Mouse (Mus musculus): ENCODE measurements around the gene Zyx. TPM values are rescaled to one million over a fixed set of nuclear protein-coding genes. Genes with fewer than 3 reads are reported as not detected.

Gene Zyx
- polyA plus RNA-seq, 1 experiment, result 222 TPM

GRCm38 (mm10) chr6:42397041-42397657 is 47.7 kb downstream of the Zyx start:
- Histone ChIP-seq H3K27ac (ENCODE audit: insufficient read depth, low read depth, low read length) (0 out of 2 replicates have a peak overlapping the region, but pooled peaks have one; percentile 2), H3K36me3 (ENCODE audit: control insufficient read depth, insufficient read depth, low read length) (no peaks in the 10 kb centered on the region), H3K27me3 (ENCODE audit: control insufficient read depth, insufficient read depth, low read length) (no peaks in the 10 kb centered on the region), H3K4me1 (ENCODE audit: control insufficient read depth, insufficient read depth, insufficient read length, low read length) (no peaks in the 10 kb centered on the region), H3K4me3 (ENCODE audit: low read depth, low read length) (no peak overlapping the region)
- TF ChIP-seq CTCF (IDR thresholded peaks at IDR 0.05; ENCODE audit: extremely low read depth, insufficient read length, insufficient replicate concordance, low read depth, low read length) (no peak), POLR2A (IDR thresholded peaks at IDR 0.05; ENCODE audit: low read depth, low read length) (no peak)
- 44% methylated on average over 3 of the region's 3 CpGs for WGBS

DNA sequence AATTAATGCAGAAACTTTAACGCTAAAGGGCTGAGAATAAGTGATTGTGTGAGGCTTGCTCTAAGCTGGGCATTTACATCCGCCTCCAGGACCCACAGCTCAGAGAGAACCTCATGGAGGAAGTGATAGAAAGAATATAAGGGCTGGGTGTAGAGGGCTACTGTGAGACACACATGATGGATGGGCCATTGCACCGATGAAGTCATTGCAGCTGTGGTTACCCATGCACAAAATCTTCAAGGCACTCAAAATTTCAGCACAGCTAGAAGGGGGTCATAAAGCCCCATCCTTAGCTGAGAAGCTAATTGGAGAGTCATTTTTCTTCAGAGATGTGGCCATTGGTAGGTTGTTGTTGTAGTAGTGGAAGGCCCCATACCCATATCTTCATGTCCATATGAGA is 48.9 kb downstream of the Zyx start:
- Histone ChIP-seq H3K27me3 (ENCODE audit: control insufficient read depth, insufficient read depth, low read length) (no peaks in the 10 kb centered on the region), H3K4me3 (ENCODE audit: low read depth, low read length) (no peak overlapping the region), H3K27ac (ENCODE audit: insufficient read depth, low read depth, low read length) (no peak overlapping the region), H3K36me3 (ENCODE audit: control insufficient read depth, insufficient read depth, low read length) (no peaks in the 10 kb centered on the region), H3K4me1 (ENCODE audit: control insufficient read depth, insufficient read depth, insufficient read length, low read length) (no peaks in the 10 kb centered on the region)
- no peak for TF ChIP-seq CTCF (IDR thresholded peaks at IDR 0.05; ENCODE audit: extremely low read depth, insufficient read length, insufficient replicate concordance, low read depth, low read length)
- no peak for TF ChIP-seq POLR2A (IDR thresholded peaks at IDR 0.05; ENCODE audit: low read depth, low read length)
- WGBS, result 70% methylated on average over 3 of the region's 3 CpGs

DNA sequence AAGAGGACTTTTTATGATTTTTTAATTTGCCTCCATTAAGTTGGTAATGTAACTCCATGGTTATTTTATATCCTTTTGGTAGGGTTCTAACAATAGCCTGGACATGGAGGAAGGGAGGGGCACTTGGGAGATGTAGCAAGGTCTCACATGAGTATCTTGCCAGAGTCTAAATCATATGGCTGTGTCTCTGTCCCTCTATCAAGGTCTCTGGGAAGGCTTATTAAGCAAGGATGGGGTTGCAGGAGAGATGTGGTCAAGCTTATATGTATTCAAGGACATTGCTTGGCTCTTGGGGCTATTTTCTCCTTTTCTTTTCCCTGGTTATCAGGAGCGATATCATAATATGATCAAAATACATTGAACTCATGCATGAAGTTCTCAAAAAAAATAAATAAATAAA is 49.6 kb downstream of the Zyx start:
- Histone ChIP-seq H3K27ac (ENCODE audit: insufficient read depth, low read depth, low read length) (no peak overlapping the region), H3K4me1 (ENCODE audit: control insufficient read depth, insufficient read depth, insufficient read length, low read length) (no peaks in the 10 kb centered on the region), H3K4me3 (ENCODE audit: low read depth, low read length) (no peak overlapping the region), H3K36me3 (ENCODE audit: control insufficient read depth, insufficient read depth, low read length) (no peaks in the 10 kb centered on the region), H3K27me3 (ENCODE audit: control insufficient read depth, insufficient read depth, low read length) (no peaks in the 10 kb centered on the region)
- 90% methylated on average over 1 of the region's 1 CpGs for WGBS
- no peak for TF ChIP-seq CTCF (IDR thresholded peaks at IDR 0.05; ENCODE audit: extremely low read depth, insufficient read length, insufficient replicate concordance, low read depth, low read length)
- TF ChIP-seq POLR2A (IDR thresholded peaks at IDR 0.05; ENCODE audit: low read depth, low read length), result no peak

- Histone ChIP-seq H3K27me3 (ENCODE audit: control insufficient read depth, insufficient read depth, low read length) (no peaks in the 10 kb centered on the region), H3K4me3 (ENCODE audit: low read depth, low read length) (no peak within 1 kb of the TSS), H3K4me1 (ENCODE audit: control insufficient read depth, insufficient read depth, insufficient read length, low read length) (no peaks in the 10 kb centered on the region), H3K36me3 (ENCODE audit: control insufficient read depth, insufficient read depth, low read length) (no peaks in the 10 kb centered on the region), H3K27ac (ENCODE audit: insufficient read depth, low read depth, low read length) (no peak within 1 kb of the TSS)
- 78% methylated on average over 1 of the region's 1 CpGs for whole genome bisulfite sequencing
- TF ChIP-seq CTCF (IDR thresholded peaks at IDR 0.05; ENCODE audit: extremely low read depth, insufficient read length, insufficient replicate concordance, low read depth, low read length), result no peak
- no peak for TF ChIP-seq POLR2A (IDR thresholded peaks at IDR 0.05; ENCODE audit: low read depth, low read length)
Measured at GRCm38 (mm10) chr6:42399938-42400337, 50.5 kb downstream of the Zyx start, which contains the start of gene Tas2r143. TSS of gene Tas2r143 (plus strand) at chr6:42400238.

DNA sequence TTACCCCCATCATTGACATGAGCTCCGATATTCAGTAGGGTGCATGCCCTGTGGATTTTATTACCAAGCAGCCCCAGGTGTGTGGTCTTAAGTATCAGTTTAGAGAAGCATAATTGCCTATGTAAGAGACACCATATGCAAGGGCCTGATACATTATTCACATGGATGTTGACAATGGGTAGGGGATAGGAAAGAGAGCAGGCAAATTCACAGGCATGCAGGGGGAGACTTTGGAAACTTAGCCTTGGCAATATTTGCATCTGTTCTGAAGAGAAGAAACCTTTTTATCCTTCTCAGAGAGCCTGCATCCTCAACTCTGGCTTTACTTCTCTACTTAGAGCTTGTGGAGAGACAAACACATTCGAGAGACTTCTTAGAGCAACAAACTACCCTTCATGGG is 55.7 kb downstream of the Zyx start, which contains the start of gene Tas2r135:
Tas2r135 (plus strand) TSS at position 301 of the 400 bp plus-strand sequence.
- no peaks in the 10 kb centered on the region for H3K36me3 ChIP-seq (ENCODE audit: control insufficient read depth, insufficient read depth, low read length)
- no peak within 1 kb of the TSS for H3K27ac ChIP-seq (ENCODE audit: insufficient read depth, low read depth, low read length)
- H3K27me3 ChIP-seq (ENCODE audit: control insufficient read depth, insufficient read depth, low read length), result no peaks in the 10 kb centered on the region
- WGBS, result 81% methylated on average over 2 of the region's 2 CpGs
- no peak within 1 kb of the TSS for H3K4me3 ChIP-seq (ENCODE audit: low read depth, low read length)
- H3K4me1 ChIP-seq (ENCODE audit: control insufficient read depth, insufficient read depth, insufficient read length, low read length), result no peaks in the 10 kb centered on the region
- no peak for TF ChIP-seq CTCF (IDR thresholded peaks at IDR 0.05; ENCODE audit: extremely low read depth, insufficient read length, insufficient replicate concordance, low read depth, low read length)
- no peak for TF ChIP-seq POLR2A (IDR thresholded peaks at IDR 0.05; ENCODE audit: low read depth, low read length)

Other genes starting within 250 kb of the Zyx start
- gene Tas2r139, start 208.7 kb upstream of the Zyx start, polyA plus RNA-seq (2012; rRNA removed), result not detected in 2 replicates
- not detected in 2 replicates for gene Tas2r144, start 134.3 kb upstream of the Zyx start, polyA plus RNA-seq (2012; rRNA removed)
- gene Gstk1, start 103.7 kb upstream of the Zyx start, polyA plus RNA-seq (2012; rRNA removed), result 23.1 and 25.7 TPM in 2 replicates
- 20.1 and 23.1 TPM in 2 replicates for gene Tmem139, start 87.7 kb upstream of the Zyx start, polyA plus RNA-seq (2012; rRNA removed)
- 13.6 and 16.0 TPM in 2 replicates for gene Casp2, start 84.6 kb upstream of the Zyx start, polyA plus RNA-seq (2012; rRNA removed)
- 0.18 and 0.24 TPM in 2 replicates for gene Clcn1, start 62.9 kb upstream of the Zyx start, polyA plus RNA-seq (2012; rRNA removed)
- gene Fam131b, start 25.0 kb upstream of the Zyx start, polyA plus RNA-seq (2012; rRNA removed), result 0.10 and 0.19 TPM in 2 replicates
- gene Epha1, start 23.6 kb downstream of the Zyx start, polyA plus RNA-seq (2012; rRNA removed), result 28.8 and 64.8 TPM in 2 replicates
- gene Tas2r143, start 50.6 kb downstream of the Zyx start, polyA plus RNA-seq (2012; rRNA removed), result not detected in 2 replicates
- gene Tas2r135, start 55.8 kb downstream of the Zyx start, polyA plus RNA-seq (2012; rRNA removed), result not detected in 2 replicates
- gene Tas2r126, start 84.9 kb downstream of the Zyx start, polyA plus RNA-seq (2012; rRNA removed), result not detected in 2 replicates
- gene Olfr458, start 115.6 kb downstream of the Zyx start, polyA plus RNA-seq (2012; rRNA removed), result not detected in 2 replicates
- gene Olfr457, start 126.7 kb downstream of the Zyx start, polyA plus RNA-seq (2012; rRNA removed), result not detected in 2 replicates
- gene Olfr456, start 137.6 kb downstream of the Zyx start, polyA plus RNA-seq (2012; rRNA removed), result not detected in 2 replicates
- not detected in 2 replicates for gene Olfr455, start 198.0 kb downstream of the Zyx start, polyA plus RNA-seq (2012; rRNA removed)
- gene Tcaf3, start 248.1 kb downstream of the Zyx start, polyA plus RNA-seq (2012; rRNA removed), result not detected in 2 replicates